Mouse (Mus musculus) stomach, embryonic 15.5 days (tissue): ENCODE results near the gene Uxs1. TPM values are rescaled to one million over a fixed set of nuclear protein-coding genes. Genes with fewer than 3 reads are reported as not detected.

Experiments
- ATAC-seq: fragments of 200-750 bp; cut with Nextera tagmentation; 2 replicates; pipeline ENCODE4 v1.8.0; 2017; ENCODE audit warnings: low read depth, moderate number of reproducible peaks, moderate TSS enrichment; ENCODE audit not compliant: insufficient read depth, low FRiP score
- H3K27ac ChIP-seq: fragments of 300-500 bp; sonication (generic); 2 replicates; pipeline ENCODE4 v1.5.1; 2015; ENCODE audit warnings: mild to moderate bottlenecking, inconsistent platforms
- H3K27me3 ChIP-seq: fragments of 300-500 bp; sonication (generic); replicated peaks from 2 replicates; pipeline ENCODE4 v1.6.1; 2015; ENCODE audit warnings: inconsistent platforms
- H3K36me3 ChIP-seq: fragments of 300-500 bp; sonication (generic); 2 replicates; pipeline ENCODE4 v1.6.1; 2015; ENCODE audit warnings: inconsistent platforms
- H3K4me1 ChIP-seq: fragments of 300-500 bp; sonication (generic); 2 replicates; pipeline ENCODE4 v1.6.1; 2015; ENCODE audit warnings: inconsistent platforms
- H3K4me2 ChIP-seq: fragments of 300-500 bp; sonication (generic); 2 replicates; pipeline ENCODE4 v1.6.1; 2015; ENCODE audit warnings: mild to moderate bottlenecking, inconsistent platforms
- H3K4me3 ChIP-seq: fragments of 300-500 bp; sonication (generic); replicated peaks from 2 replicates; pipeline ENCODE4 v1.5.1; 2015; ENCODE audit warnings: inconsistent platforms
- H3K9ac ChIP-seq: fragments of 300-500 bp; sonication (generic); 2 replicates; pipeline ENCODE4 v1.6.1; 2015; ENCODE audit warnings: inconsistent platforms
- H3K9me3 ChIP-seq: fragments of 300-500 bp; sonication (generic); 2 replicates; pipeline ENCODE4 v1.6.1; 2016; ENCODE audit warnings: inconsistent platforms
- WGBS: fragments of 180-500 bp; shearing (Covaris S2); methylation state at CpG from one replicate; pipeline ENCODE4 v1.1.7; 2015; 5-methylcytosine and 5-hydroxymethylcytosine counted together
- polyA plus RNA-seq: library from polyadenylated mRNA; unstranded; fragments of >200 nt; fragmentation: Nextera tagmentation; extraction: Ambion mirVana; gene quantifications from 2 replicates; pipeline ENCODE4 v1.2.1, GENCODE M21; 2015

Gene Uxs1
- polyA plus RNA-seq, 1 experiment from 2014 or later = 22.3 TPM

DNA sequence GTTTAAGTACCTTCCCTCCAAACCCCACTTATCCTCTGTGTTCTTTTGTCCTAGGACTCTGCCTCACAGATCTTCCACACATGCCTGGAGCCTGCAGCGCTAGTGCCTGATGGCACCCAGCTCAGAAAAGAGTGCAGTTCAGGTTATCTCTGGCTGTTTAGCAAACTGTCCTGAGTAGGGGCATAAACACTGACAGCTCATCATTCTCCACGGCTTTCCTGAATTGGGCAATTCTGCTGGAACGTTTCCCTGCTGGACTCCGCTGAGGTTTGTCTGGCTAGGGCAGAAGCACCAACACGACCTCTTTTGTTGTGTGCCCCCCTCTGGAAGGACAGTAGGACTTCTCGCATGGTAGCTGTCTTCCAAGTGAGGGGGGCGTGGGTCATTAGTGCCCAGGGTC lies 109.6 kb downstream of the Uxs1 start:
- Histone ChIP-seq H3K27me3 (no peaks in the 10 kb centered on the region), H3K4me3 (no peak overlapping the region), H3K36me3 (no peaks in the 10 kb centered on the region), H3K27ac (no peak overlapping the region), H3K4me1 (no peaks in the 10 kb centered on the region; the same call in 1 of the 2 replicates), H3K9ac (no peak overlapping the region), H3K9me3 (no peaks in the 10 kb centered on the region), H3K4me2 (no peak overlapping the region)
- WGBS = 66% methylated on average over 7 of the region's 7 CpGs
- ATAC-seq = no peak

GRCm38 (mm10) chr1:43714841-43715240 lies 112.8 kb downstream of the Uxs1 start:
- Histone ChIP-seq H3K9ac (no peak overlapping the region), H3K36me3 (no peaks in the 10 kb centered on the region), H3K27me3 (no peaks in the 10 kb centered on the region), H3K4me2 (no peak overlapping the region), H3K27ac (no peak overlapping the region), H3K4me3 (no peak overlapping the region), H3K9me3 (no peaks in the 10 kb centered on the region), H3K4me1 (no peaks in the 10 kb centered on the region; the same call in 1 of the 2 replicates)
- 67% methylated on average over 2 of the region's 2 CpGs for WGBS
- ATAC-seq = no peak

DNA sequence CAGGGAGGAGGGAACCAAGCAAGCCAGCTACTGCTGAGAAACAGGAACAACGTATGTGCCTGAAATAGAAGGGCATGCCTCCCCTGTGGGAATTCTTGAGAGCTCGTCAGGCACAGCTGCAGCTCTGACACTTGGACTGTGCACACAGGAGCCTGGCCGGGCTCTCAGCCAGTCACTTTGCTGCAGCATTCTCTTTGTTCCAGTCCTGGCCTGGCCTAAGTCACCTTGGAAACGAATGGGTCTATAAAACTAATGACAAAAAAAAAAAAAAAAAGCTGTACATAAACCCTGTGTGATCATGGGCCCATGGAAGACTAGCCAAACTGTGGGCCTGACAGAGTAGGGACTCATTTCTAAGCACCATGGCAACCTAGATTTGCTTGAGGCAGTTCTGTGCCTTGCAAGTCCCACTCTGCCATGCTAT lies 129.0 kb downstream of the Uxs1 start:
- WGBS = 7% methylated on average over 4 of the region's 4 CpGs
- no peaks in the 10 kb centered on the region for H3K36me3 ChIP-seq
- H3K4me1 ChIP-seq = peaks cover 16% of the 10 kb centered on the region
- H3K9me3 ChIP-seq = no peaks in the 10 kb centered on the region
- H3K27ac ChIP-seq = peak overlapping the region; percentile 28; the same call in 1 of the 2 replicates
- H3K4me3 ChIP-seq = no peak overlapping the region
- H3K27me3 ChIP-seq = no peaks in the 10 kb centered on the region
- H3K4me2 ChIP-seq = no peak overlapping the region
- H3K9ac ChIP-seq = no peak overlapping the region
- peak; percentile 79; the same call in 1 of the 2 replicates for ATAC-seq

Other genes with a start within 250 kb of the Uxs1 start
- gene 1500015O10Rik, start 97.2 kb downstream of the Uxs1 start, polyA plus RNA-seq = 4.7 and 6.7 TPM in 2 replicates
- 52.5 and 59.7 TPM in 2 replicates for gene Tpp2, start 105.8 kb upstream of the Uxs1 start, polyA plus RNA-seq
- gene Mettl21c, start 192.2 kb upstream of the Uxs1 start, polyA plus RNA-seq = 0.30 and 0.46 TPM in 2 replicates
- gene Gm8251, start 234.1 kb upstream of the Uxs1 start, polyA plus RNA-seq = 0.08 and 0.10 TPM in 2 replicates